Mouse (Mus musculus): ENCODE measurements around the gene Scoc. TPM values are rescaled to one million over a fixed set of nuclear protein-coding genes. Genes with fewer than 3 reads are reported as not detected.

The Scoc gene
- total RNA-seq, 2 experiments from 2014 or later: 47.0 to 50.4 TPM

- intact Hi-C loops (cut with DNase I): loop anchor here (5.0 kb wide), 1 partner anchor 306 kb away; no protein-coding TSS in a partner anchor
- no peak for DNase-seq
Measured at GRCm38 (mm10) chr8:83408496-83408895, 49.7 kb downstream of the Scoc start.

- intact Hi-C loops (cut with DNase I): loop anchor here (5.0 kb wide), 1 partner anchor 305 kb away; no protein-coding TSS in a partner anchor
Measured at GRCm38 (mm10) chr8:83406836-83407235, 51.4 kb downstream of the Scoc start.

GRCm38 (mm10) chr8:83405548-83405947, 52.6 kb downstream of the Scoc start:
- no peak for DNase-seq
- intact Hi-C loops (cut with DNase I): loop anchor here (5.0 kb wide), 1 partner anchor 303 kb away; no protein-coding TSS in a partner anchor

More at GRCm38 (mm10) chr8:83406836-83407235, 51.4 kb downstream of the Scoc start:
- no peak for DNase-seq

GRCm38 (mm10) chr8:83397726-83398125, 60.5 kb downstream of the Scoc start:
- intact Hi-C loops (cut with DNase I): no loop called here

GRCm38 (mm10) chr8:83396680-83397079, 61.5 kb downstream of the Scoc start:
- DNase-seq: no peak
- intact Hi-C loops (cut with DNase I): no loop called here

More at GRCm38 (mm10) chr8:83397726-83398125, 60.5 kb downstream of the Scoc start:
- no peak for DNase-seq

DNA sequence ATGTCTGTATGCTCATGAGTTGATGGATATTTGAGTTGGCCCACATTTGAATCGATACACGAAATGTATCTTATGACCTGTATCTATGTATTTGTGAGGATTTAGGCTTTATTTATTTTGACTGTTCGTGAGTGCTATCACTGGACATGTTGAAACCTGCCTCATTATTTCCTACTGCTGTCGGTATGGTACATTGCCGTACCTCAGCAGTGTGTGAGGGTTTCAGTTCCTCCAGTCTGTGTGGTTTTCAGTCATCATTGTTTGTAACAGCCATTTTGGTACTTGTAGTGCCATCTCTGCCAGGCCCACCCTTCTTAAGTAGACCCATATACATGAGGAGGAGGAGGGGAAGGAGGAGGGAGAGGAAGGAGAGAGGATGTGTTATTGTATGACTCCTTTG, 63.9 kb downstream of the Scoc start:
- intact Hi-C loops (cut with DNase I): no loop called here
- no peak for DNase-seq

DNA sequence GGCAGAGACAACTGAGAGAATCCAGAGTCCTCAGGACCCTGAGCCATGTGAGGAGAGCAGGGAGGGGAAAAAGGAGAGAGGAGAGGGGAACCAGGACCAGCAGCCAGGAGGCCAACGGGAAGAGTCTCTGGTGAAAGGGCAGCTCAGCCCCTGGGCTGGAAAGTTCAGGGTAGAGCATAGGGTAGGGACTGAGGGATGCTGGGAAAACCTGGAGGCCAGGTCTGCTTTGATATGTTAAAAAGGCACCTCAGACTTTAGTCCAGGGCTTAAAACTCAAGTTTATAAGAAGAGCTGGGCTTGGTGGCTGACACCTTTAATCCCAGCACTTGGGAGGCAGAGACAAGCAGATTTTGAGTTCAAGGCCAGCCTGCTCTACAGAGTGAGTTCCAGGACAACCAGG, 65.7 kb downstream of the Scoc start:
- intact Hi-C loops (cut with DNase I): no loop called here
- DNase-seq: no peak

- intact Hi-C loops (cut with DNase I): no loop called here
Measured at GRCm38 (mm10) chr8:83390006-83390701, 68.0 kb downstream of the Scoc start.

DNA sequence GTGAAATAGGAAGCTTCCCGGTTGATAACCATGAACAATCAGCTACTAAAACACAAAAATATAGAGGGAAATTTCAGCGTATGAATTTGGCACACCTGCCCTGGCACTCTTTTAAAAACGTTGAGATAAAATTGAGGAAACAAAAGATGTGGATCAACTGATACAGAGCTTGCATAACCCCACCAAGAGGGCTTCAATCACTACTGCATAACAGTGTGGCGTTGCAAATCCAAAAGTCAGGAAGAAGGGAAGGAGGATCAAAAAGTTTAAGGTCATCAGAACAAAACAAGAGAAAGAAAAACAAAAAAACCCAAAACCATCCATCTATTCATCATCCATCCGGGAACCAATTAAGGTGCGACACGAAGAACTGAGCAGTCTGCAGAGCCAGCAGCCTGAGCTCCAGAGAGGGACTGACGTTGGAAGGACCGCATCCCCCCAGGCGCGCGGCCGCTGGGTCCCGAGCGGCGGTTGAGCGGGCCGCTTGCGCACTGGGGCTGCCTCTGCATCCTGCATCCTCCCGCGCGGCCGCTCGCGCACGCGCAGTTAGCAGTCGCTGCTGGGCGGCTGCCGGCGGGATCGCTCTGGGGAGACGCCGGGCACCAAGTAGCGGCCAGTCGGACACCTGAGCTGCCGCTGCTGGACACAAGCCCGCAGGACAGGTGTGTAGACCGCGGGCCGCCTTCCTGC, 68.7 kb downstream of the Scoc start, which contains the start of gene Clgn:
Clgn (plus strand) TSS at position 552 of the 690 bp plus-strand sequence.
- intact Hi-C loops (cut with DNase I): no loop called here

More at GRCm38 (mm10) chr8:83390006-83390701, 68.0 kb downstream of the Scoc start:
- DNase-seq: no peak

GRCm38 (mm10) chr8:83382850-83383249, 75.3 kb downstream of the Scoc start:
- intact Hi-C loops (cut with DNase I): no loop called here
- no peak for DNase-seq

More for the DNA sequence above, 68.7 kb downstream of the Scoc start, which contains the start of gene Clgn:
- DNase-seq: peak; percentile 12 to 20

DNA sequence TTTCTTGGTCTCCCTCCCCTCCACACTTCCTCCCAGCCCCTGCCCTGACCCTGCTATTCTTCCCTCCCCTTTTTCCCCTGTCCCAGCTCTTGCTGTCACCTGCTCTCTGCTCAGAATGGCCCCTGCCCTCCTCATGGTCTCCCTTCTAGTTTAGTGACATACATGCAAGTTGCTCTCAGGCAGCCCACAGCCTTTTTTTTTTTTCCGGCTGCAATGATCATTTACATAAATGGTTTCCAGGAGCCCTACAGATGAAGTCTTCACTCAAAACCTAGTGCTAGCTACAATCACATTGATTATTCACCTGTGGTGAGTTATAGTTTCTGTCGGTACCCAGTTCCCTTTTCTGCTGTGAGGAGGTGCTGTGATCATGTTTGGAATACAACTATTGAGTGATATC, 77.2 kb downstream of the Scoc start:
- intact Hi-C loops (cut with DNase I): no loop called here
- no peak for DNase-seq

DNA sequence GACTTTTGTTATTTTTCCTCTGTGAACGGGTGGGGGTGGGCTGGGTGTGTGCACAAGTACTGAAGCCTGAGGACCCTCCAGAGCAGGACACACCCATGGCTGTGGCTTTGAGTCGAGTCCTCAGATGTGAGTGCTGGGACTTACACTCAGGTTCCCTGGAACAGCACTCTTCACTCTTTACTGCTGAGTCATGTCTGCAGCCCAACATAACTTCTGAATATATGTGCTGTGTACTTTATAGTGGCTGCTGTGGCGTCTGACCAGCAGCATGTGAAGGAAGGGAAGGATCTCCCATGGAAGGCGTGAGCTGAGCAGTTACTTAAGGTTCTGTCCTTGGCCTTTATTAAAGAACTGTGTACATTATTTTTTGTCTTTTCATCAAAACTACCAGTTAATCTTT, 78.0 kb downstream of the Scoc start:
- intact Hi-C loops (cut with DNase I): no loop called here

More for the DNA sequence above, 78.0 kb downstream of the Scoc start:
- no peak for DNase-seq

Other genes with a start within 250 kb of the Scoc start
- 10 to 100 TPM in 1 of 2 experiments, 1 to 10 TPM in 1; 2.4 to 22.1 TPM for gene Ucp1, start 168.0 kb downstream of the Scoc start, total RNA-seq (2021)
- 10 to 100 TPM; 11.3 to 11.8 TPM for gene Elmod2, start 125.9 kb downstream of the Scoc start, total RNA-seq (2021)
- not detected for gene Mgat4d, start 109.9 kb downstream of the Scoc start, total RNA-seq (2021)
- not detected for gene Clgn, start 68.5 kb downstream of the Scoc start, total RNA-seq (2021)
- gene Olfr370, start 77.4 kb upstream of the Scoc start, total RNA-seq (2021): not detected
- 100 to 1,000 TPM; 712 to 745 TPM for gene Ndufb7, start 108.3 kb upstream of the Scoc start, total RNA-seq (2021)
- gene Tecr, start 149.6 kb upstream of the Scoc start, total RNA-seq (2021): 100 to 1,000 TPM; 431 to 554 TPM
- gene Dnajb1, start 149.8 kb upstream of the Scoc start, total RNA-seq (2021): 10 to 100 TPM; 10.7 to 16.0 TPM
- gene Gipc1, start 194.3 kb upstream of the Scoc start, total RNA-seq (2021): 10 to 100 TPM; 25.2 to 28.3 TPM
- gene Ptger1, start 208.3 kb upstream of the Scoc start, total RNA-seq (2021): under 1 TPM; 0.27 to 0.75 TPM
- 10 to 100 TPM; 53.7 to 62.4 TPM for gene Pkn1, start 240.8 kb upstream of the Scoc start, total RNA-seq (2021)